Mouse (Mus musculus): ENCODE data around the gene Acbd3. TPM values are rescaled to one million over a fixed set of nuclear protein-coding genes. Genes with fewer than 3 reads are reported as not detected.

Acbd3 gene
- polyA plus RNA-seq, 1 experiment from 2014 or later, result 22.8 TPM

DNA sequence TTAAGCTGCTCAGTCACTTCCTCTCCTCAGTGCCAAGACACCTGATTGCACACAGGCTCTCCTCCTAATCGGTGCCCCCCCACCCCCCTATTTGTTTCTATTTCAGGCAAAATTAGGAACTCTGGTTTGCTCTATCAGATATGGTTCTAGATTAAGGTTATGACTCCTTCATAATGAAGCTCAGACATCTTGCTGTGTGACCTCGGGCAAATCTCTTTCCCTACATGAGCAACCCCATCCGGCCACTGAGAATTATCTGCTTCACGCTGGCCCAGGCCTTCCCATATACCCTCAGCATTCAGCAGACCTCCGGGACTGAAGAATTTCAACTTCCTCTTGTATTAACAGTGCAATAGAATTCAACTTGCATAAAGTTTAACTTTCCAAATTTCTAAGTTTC lies 73.4 kb downstream of the Acbd3 start:
- H3K4me2 ChIP-seq (ENCODE audit: low read depth, low read length, severe bottlenecking), result no peak overlapping the region
- WGBS, result 94% methylated on average over 5 of the region's 5 CpGs
- peaks cover 3% of the 10 kb centered on the region; the same call in 1 of the 2 replicates for H3K4me1 ChIP-seq (replicated peaks; ENCODE audit: control insufficient read depth, insufficient read depth, low read length)
- no peak overlapping the region for H3K9ac ChIP-seq (ENCODE audit: low read length)
- H3K27ac ChIP-seq (ENCODE audit: low read depth, low read length), result no peak overlapping the region
- no peaks in the 10 kb centered on the region for H3K27me3 ChIP-seq (ENCODE audit: control insufficient read depth, insufficient read depth, low read length)
- no peak for DNase-seq (ENCODE audit: low spot score)
- peaks cover 3% of the 10 kb centered on the region for H3K36me3 ChIP-seq (ENCODE audit: control insufficient read depth, insufficient read depth, low read length)
- H3K9me3 ChIP-seq (ENCODE audit: control insufficient read depth, low read length), result no peaks in the 10 kb centered on the region
- no peak for ATAC-seq (replicated peaks; ENCODE audit: low FRiP score)
- H3K4me3 ChIP-seq (ENCODE audit: low read depth, low read length), result no peak overlapping the region

GRCm38 (mm10) chr1:180800022-180800421 lies 74.2 kb downstream of the Acbd3 start:
- peaks cover 10% of the 10 kb centered on the region for H3K36me3 ChIP-seq (ENCODE audit: control insufficient read depth, insufficient read depth, low read length)
- H3K4me2 ChIP-seq (ENCODE audit: low read depth, low read length, severe bottlenecking), result no peak overlapping the region
- H3K27ac ChIP-seq (ENCODE audit: low read depth, low read length), result no peak overlapping the region
- H3K4me3 ChIP-seq (ENCODE audit: low read depth, low read length), result no peak overlapping the region
- ATAC-seq (replicated peaks; ENCODE audit: low FRiP score), result no peak
- DNase-seq (ENCODE audit: low spot score), result no peak
- 92% methylated on average over 5 of the region's 5 CpGs for WGBS
- no peaks in the 10 kb centered on the region for H3K4me1 ChIP-seq (replicated peaks; ENCODE audit: control insufficient read depth, insufficient read depth, low read length)
- H3K9ac ChIP-seq (ENCODE audit: low read length), result no peak overlapping the region
- H3K9me3 ChIP-seq (ENCODE audit: control insufficient read depth, low read length), result no peaks in the 10 kb centered on the region
- H3K27me3 ChIP-seq (ENCODE audit: control insufficient read depth, insufficient read depth, low read length), result no peaks in the 10 kb centered on the region

GRCm38 (mm10) chr1:180800814-180801213 lies 75.0 kb downstream of the Acbd3 start:
- Histone ChIP-seq H3K9me3 (ENCODE audit: control insufficient read depth, low read length) (no peaks in the 10 kb centered on the region), H3K27me3 (ENCODE audit: control insufficient read depth, insufficient read depth, low read length) (no peaks in the 10 kb centered on the region), H3K9ac (ENCODE audit: low read length) (no peak overlapping the region), H3K27ac (ENCODE audit: low read depth, low read length) (no peak overlapping the region), H3K36me3 (ENCODE audit: control insufficient read depth, insufficient read depth, low read length) (peaks cover 16% of the 10 kb centered on the region), H3K4me1 (replicated peaks; ENCODE audit: control insufficient read depth, insufficient read depth, low read length) (no peaks in the 10 kb centered on the region), H3K4me2 (ENCODE audit: low read depth, low read length, severe bottlenecking) (no peak overlapping the region), H3K4me3 (ENCODE audit: low read depth, low read length) (no peak overlapping the region)
- DNase-seq (ENCODE audit: low spot score), result no peak
- no peak for ATAC-seq (replicated peaks; ENCODE audit: low FRiP score)
- 75% methylated on average over 2 of the region's 2 CpGs for WGBS

GRCm38 (mm10) chr1:180801466-180801994 lies 75.7 kb downstream of the Acbd3 start:
- Histone ChIP-seq H3K4me3 (ENCODE audit: low read depth, low read length) (no peak overlapping the region), H3K9me3 (ENCODE audit: control insufficient read depth, low read length) (no peaks in the 10 kb centered on the region), H3K4me1 (replicated peaks; ENCODE audit: control insufficient read depth, insufficient read depth, low read length) (no peaks in the 10 kb centered on the region), H3K36me3 (ENCODE audit: control insufficient read depth, insufficient read depth, low read length) (peaks cover 23% of the 10 kb centered on the region), H3K9ac (ENCODE audit: low read length) (no peak overlapping the region), H3K27me3 (ENCODE audit: control insufficient read depth, insufficient read depth, low read length) (no peaks in the 10 kb centered on the region), H3K4me2 (ENCODE audit: low read depth, low read length, severe bottlenecking) (no peak overlapping the region), H3K27ac (ENCODE audit: low read depth, low read length) (no peak overlapping the region)
- ATAC-seq (replicated peaks; ENCODE audit: low FRiP score) (no peak), DNase-seq (ENCODE audit: low spot score) (no peak)
- WGBS, result 89% methylated on average over 3 of the region's 3 CpGs

Other genes starting within 250 kb of the Acbd3 start
- 0.55 and 1.1 TPM in 2 replicates for gene Stum, start 242.5 kb upstream of the Acbd3 start, polyA plus RNA-seq (2014; fragmentation: Nextera tagmentation; extraction: Ambion mirVana)
- gene Parp1, start 157.1 kb upstream of the Acbd3 start, polyA plus RNA-seq (2014; fragmentation: Nextera tagmentation; extraction: Ambion mirVana), result 276 and 281 TPM in 2 replicates
- gene Lin9, start 84.9 kb upstream of the Acbd3 start, polyA plus RNA-seq (2014; fragmentation: Nextera tagmentation; extraction: Ambion mirVana), result 28.0 and 31.0 TPM in 2 replicates
- gene Mixl1, start 29.0 kb upstream of the Acbd3 start, polyA plus RNA-seq (2014; fragmentation: Nextera tagmentation; extraction: Ambion mirVana), result 0.11 TPM in 1 of 2 replicates, not detected in the other
- gene H3f3a, start 87.9 kb downstream of the Acbd3 start, polyA plus RNA-seq (2014; fragmentation: Nextera tagmentation; extraction: Ambion mirVana), result 3,157 and 3,206 TPM in 2 replicates
- gene Sde2, start 125.1 kb downstream of the Acbd3 start, polyA plus RNA-seq (2014; fragmentation: Nextera tagmentation; extraction: Ambion mirVana), result 33.8 and 35.4 TPM in 2 replicates
- not detected in 2 replicates for gene Lefty2, start 167.1 kb downstream of the Acbd3 start, polyA plus RNA-seq (2014; fragmentation: Nextera tagmentation; extraction: Ambion mirVana)
- 111 and 121 TPM in 2 replicates for gene Pycr2, start 178.2 kb downstream of the Acbd3 start, polyA plus RNA-seq (2014; fragmentation: Nextera tagmentation; extraction: Ambion mirVana)
- gene Lefty1, start 209.0 kb downstream of the Acbd3 start, polyA plus RNA-seq (2014; fragmentation: Nextera tagmentation; extraction: Ambion mirVana), result 0.45 and 0.51 TPM in 2 replicates
- gene Tmem63a, start 216.3 kb downstream of the Acbd3 start, polyA plus RNA-seq (2014; fragmentation: Nextera tagmentation; extraction: Ambion mirVana), result 2.7 and 3.0 TPM in 2 replicates